Mouse (Mus musculus) thymus, postnatal 10 days (tissue): ENCODE data around the gene Pum2.
A peak's percentile ranks its signal among the peaks of the same experiment; 100 is the strongest.
"Not testable (repeated sequence)": the region's sequence is repeated elsewhere in the genome, so short reads cannot be mapped to it uniquely, and the experiment has no call there.

Experiments used
- DNase-seq, 2 experiments: peaks; one replicate each; pipeline ENCODE4 v3.0.0; 2021; ENCODE audit warnings: low spot score in 2 of 2

Pum2 gene

GRCm38 (mm10) chr12:8673974-8674306, at the start of gene Pum2:
TSS of gene Pum2 (plus strand) at chr12:8674134.
- peak; percentile 89 to 94 for DNase-seq

- no peak for DNase-seq
Measured at GRCm38 (mm10) chr12:8629537-8629936, 44.4 kb upstream of the Pum2 start.

DNA sequence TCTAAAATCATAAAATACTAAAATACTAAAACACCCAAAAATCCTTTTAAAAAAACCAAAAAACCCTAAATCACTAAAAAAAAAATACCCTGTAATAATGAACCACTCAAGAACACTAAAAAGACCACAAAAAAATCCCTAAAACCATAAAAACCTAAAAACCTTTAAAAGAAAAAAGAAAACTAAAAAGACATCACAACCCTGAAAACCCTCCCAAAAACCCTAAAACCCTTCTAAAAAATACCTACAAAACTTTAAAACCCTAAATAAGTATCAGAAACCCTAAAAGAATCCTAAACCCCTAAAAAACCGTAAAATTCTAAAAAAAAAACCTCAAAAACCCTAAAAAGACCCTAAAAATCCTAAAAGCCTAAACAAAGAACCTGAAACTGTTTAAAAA, 42.2 kb upstream of the Pum2 start:
- no peak for DNase-seq

GRCm38 (mm10) chr12:8632737-8633365, 41.1 kb upstream of the Pum2 start:
- DNase-seq = no peak

- DNase-seq = no peak
Measured at GRCm38 (mm10) chr12:8634306-8634705, 39.6 kb upstream of the Pum2 start.

DNA sequence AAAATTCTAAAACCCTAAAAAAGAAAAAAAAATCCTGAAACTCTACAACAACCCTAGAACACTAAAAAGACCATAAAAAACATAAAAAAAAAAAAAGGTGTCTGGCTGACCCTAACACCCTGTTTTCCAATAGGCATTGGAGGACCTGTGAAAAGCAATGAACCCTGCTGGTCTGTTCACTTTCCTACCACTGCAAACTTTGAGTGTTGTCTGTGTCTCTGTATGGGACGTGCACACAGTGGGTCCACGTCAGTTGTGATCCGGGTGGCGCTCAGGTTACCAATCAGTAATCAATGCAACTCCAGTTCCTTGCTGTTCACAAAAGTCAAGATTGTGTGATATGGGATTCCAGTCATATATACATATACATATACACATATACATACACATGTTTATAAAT, 38.4 kb upstream of the Pum2 start:
- DNase-seq = no peak

DNA sequence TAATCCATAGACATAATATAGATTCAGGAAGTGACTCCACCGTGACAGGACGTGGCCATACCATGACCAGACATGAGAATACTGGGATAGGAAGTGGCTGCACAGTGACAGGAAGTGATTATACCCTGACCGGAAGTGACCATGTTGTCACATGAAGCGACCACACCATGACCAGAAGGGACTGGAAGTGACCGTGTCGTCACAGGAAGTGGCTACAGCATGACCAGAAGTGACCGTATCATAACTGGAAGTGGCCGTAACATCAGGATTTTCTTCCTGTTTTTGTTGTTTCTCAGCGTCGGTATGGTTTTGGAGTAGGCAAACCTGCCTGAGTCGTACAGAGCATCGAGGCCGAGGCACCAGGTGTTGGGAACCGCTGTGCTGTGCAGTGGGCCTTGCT, 37.0 kb upstream of the Pum2 start:
- DNase-seq = no peak

DNA sequence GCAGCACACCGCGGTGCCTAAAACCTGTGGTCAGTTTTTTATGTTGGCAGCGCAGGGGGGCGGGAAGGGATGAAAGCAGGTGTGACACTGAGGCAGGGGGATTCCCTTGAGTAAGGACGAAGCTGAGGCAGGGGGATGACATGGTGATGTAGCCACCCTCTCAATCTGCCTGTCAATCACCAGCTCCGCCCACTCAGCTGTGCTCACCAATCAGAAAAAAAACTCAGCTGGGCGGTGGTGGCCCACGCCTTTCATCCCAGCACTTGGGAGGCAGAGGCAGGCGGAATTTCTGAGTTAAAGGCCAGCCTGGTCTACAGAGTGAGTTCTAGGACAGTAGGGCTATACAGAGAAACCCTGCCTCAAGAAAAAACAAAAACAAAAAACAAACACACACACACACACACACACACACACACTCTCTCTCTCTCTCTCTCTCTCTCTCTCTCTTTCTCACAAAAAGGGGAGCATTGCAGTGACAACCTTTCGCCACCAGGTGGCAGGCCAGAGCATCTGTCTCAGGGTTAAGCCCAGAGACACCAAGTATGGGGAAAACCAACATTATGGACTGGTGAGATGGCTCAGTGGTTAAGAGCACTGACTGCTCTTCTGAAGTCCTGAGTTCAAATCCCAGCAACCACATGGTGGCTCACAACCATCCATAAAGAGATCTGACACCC, 35.4 kb upstream of the Pum2 start:
- peak; percentile 83 to 92 for DNase-seq

DNA sequence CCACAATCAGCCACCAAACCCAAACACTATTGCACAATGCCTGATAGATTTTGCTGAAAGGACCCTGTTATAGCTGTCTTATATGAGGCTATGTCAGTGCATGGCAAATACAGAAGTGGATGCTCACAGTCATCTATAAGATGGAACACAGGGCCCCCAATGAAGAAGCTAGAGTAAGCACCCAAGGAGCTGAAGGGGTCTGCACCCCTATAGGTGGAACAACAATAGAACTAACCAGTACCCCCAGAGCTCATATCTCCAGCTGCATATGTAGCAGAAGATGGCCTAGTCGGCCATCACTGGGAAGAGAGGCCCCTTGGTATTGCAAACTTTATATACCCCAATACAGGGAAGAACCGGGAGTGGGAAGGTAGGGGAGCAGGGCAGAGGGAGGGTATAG, 33.7 kb upstream of the Pum2 start:
- DNase-seq = not testable (repeated sequence)

- DNase-seq = peak; percentile 97 to 98
Measured at GRCm38 (mm10) chr12:8640711-8641424, 33.1 kb upstream of the Pum2 start.

GRCm38 (mm10) chr12:8641425-8641735, 32.6 kb upstream of the Pum2 start:
- DNase-seq = no peak

- not testable (repeated sequence) for DNase-seq
Measured at GRCm38 (mm10) chr12:8648211-8648610, 25.7 kb upstream of the Pum2 start.

GRCm38 (mm10) chr12:8650027-8650426, 23.9 kb upstream of the Pum2 start:
- not testable (repeated sequence) for DNase-seq

DNA sequence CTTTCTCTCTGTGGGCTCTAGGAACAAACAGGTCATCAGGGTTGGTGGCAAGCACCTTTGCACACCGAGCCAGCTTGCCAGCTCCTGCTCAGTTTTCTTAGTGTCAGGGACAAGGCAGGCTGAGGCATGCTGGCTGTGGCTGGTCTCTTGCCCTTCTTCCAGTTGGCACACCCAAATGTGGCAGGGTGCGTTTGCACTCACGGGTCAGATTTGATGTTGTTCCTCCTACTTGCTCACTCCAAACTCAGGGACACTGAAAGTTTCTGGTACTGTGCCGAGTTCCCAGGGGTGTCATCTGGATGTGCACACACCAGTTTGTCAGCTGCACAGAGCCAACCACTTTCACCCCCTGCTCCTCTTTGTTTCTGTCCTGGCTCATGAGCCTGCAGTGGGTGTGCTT, 17.3 kb upstream of the Pum2 start:
- DNase-seq = no peak

DNA sequence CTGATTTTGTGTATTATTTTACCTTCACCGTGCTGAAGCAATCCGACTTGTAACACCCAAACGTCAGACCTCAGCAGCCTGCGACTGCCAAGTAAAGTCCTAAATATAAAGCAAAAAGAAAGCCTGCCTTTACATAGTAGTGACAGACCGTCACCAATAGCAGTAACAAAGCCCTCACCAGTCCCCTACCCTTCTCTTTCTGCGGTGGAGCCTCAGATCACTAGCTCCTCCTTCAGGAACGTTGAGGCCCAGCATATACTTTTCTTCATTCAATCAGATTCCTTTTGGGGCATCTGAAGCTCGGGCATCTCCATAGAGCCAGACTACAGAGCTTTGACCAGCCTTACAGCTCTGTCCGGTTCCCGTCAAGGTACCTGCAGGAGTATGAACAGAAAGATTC, 16.8 kb upstream of the Pum2 start:
- DNase-seq = no peak

DNA sequence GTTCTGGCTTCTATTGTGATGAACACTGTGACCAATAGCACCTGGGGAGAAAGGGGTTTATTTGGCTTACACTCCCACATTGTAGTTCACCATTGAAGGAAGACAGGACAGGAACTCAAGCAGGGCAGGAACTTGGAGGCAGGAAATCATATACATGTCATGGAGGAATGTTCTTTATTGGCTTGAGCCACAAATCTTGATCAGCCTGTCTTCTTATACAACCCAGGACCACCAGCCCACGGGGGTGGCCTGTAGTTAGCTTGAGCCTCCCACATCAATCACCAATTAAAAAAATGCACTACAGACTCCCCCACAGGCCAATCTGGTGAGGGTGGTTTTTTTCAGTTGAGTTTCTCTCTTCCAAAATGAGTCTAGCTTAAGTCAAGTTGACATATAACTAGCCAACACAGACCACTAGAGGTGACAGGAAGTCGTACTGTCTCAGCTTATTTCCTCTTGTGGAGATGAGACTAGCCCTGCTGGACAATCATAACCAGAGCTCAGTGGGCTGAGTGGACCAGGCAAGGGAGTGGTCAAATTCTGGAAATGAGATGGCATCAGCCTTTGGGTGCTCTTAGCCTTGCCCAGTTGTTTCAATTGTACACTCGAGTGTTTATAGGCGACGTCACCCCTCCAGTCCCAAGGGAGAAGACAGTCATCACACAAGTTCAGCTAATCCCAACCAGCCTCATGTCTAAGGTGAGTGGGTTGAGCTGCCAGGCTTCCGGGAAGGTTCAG, 16.1 kb upstream of the Pum2 start:
- no peak for DNase-seq

DNA sequence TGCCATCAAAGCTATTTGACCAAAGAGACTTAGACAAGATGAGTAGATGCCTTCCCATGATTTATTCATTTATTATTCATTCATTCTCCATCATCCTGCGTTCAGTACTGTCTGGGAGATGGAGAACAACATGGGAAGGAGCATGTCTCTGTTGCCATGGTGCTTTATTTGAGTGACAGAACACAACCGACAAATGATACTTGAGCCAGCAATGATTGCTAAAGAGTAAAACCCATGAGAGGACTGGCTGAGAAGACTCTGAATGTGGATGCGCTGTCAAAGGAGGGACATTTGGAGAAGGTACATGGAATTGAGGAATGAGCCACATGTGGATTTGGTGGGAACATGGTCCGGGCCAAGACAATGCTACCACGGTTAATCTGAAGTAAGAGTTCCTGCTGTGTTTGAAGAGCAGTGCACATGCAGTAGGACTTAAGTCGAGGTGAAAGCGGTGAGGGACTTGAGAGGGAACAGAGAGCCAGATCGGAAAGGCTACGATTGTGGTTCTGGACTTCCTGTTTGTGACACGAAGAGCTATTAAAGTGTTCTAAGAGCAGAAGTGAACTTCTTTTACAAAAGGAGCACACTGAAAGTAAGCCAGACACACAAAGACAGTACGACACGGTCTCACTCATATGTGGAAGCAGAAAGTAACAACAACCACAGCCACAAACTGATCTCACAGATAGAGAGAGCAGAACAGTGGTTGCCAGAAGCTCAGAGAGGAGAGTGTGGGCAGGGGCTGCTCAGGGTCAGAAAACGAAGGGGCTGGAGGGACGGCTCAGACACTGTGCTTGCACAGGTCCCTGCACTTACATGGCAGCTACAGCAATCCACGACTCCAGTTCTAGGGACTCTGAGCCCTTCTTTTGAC, 14.3 kb upstream of the Pum2 start:
- DNase-seq = no peak

DNA sequence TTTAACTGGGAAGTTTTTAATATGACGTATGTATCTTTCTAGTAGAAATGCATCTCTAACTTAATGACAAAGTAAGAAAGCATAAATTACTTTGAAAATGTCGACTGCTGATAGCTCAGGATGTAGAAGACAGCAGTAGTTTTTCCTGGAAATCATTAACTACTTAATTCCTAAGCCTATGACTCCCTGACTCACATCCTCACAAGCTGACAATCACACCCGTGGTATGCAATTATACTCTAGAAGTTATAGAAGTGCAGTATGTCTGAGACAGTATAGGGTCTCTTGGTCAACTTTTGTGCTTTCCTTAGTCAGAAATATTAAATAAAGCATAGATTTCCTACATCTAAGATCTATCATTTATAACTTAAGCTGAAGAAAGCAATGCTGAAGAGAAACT, 12.2 kb upstream of the Pum2 start:
- no peak for DNase-seq

- peak; percentile 25 to 41 for DNase-seq
Measured at GRCm38 (mm10) chr12:8662175-8662574, 11.8 kb upstream of the Pum2 start.

GRCm38 (mm10) chr12:8662721-8663120, 11.2 kb upstream of the Pum2 start:
- no peak for DNase-seq

DNA sequence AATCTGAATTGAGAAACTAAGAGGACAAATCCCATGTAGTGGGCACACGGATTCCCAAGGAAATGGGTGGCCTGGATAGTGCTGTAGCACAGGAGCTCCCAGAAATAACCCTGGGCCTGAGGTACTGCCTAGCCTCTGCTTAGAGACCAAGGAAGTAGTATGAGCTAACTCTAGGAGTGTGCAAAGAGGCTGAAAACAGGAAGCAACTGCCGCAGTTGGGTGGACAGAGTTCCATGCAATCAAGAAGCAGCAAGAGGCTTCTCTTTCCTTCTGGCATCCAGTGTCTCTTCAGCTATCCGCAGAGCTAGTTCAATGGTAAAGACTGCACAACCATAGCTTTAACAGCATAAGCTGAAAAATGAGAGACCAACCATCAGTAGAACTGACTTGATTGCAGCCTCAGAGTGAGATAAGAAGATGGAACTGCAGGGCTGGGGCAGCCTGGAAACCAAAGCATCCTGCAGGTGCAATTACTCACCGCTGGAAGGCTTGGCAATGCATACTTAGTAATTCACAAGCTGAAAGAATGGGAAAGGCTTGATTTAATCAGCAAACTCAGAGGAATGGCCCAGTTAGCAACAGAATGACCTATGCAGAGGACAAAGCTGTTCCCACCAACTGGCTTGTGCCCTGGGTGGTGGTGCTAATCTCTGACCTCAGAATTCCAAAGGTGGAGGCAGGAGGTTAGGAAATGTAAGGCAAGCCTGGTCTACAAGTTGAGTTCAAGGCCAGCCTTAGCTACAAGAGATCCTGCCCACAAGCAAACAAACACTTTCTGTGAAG, 6.3 kb upstream of the Pum2 start:
- no peak for DNase-seq
